Mouse (Mus musculus): ENCODE data around the gene Heatr3.

Heatr3 gene

DNA sequence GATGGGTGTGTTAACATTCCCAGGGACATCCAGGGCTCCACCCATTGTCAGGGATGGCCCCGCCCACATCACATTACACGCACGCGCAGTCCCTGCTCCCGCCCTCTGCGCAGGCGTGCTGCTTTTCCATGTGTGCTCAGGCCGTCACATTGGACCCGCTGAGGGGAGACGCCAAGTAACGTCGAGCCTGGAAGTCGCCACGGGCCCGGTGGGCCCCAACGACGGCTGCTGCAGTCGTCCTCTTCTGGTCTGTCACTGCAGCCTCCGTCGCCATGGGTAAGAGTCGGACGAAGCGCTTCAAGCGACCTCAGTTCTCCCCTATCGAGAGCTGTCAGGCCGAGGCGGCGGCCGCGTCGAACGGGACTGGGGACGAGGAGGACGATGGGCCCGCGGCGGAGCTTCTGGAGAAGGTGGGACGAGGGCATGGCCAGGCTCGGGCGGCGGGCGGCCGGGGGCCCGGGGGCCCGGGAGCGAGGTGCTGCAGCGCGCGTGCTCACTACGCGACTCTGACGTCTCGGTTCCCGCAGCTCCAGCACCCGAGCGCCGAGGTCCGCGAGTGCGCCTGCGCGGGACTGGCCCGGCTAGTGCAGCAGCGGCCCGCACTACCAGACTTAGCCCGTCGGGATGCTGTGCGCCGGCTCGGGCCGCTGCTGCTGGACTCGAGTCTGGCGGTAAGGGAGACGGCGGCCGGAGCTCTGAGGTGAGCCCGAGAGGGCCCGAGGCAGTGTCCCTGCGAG is at the start of gene Heatr3:
Heatr3 (plus strand) TSS at position 108 of the 737 bp plus-strand sequence.
- DNase-seq, result peak; percentile 95

- no peak for DNase-seq
These were observed 49.6 kb upstream of the Heatr3 start for GRCm38 (mm10) chr8:88088006-88088405.

GRCm38 (mm10) chr8:88091661-88092060 is 46.0 kb upstream of the Heatr3 start:
- DNase-seq, result no peak

- DNase-seq, result no peak
These were observed 44.3 kb upstream of the Heatr3 start for GRCm38 (mm10) chr8:88093367-88093766.

DNA sequence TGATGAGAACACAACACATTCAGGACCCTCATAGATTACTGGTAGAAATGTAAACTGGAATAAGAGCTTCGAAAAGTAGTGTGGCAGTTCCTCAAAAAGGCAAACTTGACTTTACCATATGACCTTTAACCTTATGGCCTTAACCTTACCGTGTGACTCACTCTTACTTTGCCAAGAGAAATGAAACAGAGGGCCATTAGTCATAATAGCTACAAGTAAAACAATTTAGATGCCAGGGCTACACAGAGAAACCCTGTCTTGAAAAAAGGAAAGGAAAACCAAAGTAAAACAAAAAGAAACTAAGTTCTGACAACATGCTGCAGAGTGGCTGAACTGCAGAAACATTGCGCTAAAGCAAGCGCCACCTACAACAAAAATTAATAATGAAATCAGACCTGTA is 38.8 kb upstream of the Heatr3 start:
- DNase-seq, result no peak

DNA sequence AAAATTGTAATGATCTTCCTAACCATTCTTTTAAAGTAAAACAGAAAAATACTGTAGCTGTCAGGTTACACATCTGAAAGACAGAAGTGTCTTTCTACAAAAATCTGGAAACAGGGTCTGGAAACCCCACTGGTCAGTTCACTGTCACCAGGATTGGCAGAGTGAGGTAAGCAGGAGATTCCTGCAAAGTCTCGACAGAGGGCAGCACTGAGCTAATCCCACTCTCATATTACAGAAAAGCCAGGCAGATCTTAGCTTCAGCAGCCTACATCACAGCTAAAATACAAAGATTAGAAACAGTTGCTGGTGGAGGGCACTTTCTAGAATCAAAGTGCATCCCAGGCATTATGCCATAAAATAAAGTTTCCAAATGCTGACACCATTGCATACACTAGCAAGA is 38.1 kb upstream of the Heatr3 start:
- DNase-seq, result peak; percentile 47

GRCm38 (mm10) chr8:88109241-88109640 is 28.4 kb upstream of the Heatr3 start:
- no peak for DNase-seq

GRCm38 (mm10) chr8:88118456-88119036 is 19.1 kb upstream of the Heatr3 start, which contains the start of gene Cnep1r1:
Cnep1r1 (plus strand) TSS chr8:88118769.
- DNase-seq, result peak; percentile 84

DNA sequence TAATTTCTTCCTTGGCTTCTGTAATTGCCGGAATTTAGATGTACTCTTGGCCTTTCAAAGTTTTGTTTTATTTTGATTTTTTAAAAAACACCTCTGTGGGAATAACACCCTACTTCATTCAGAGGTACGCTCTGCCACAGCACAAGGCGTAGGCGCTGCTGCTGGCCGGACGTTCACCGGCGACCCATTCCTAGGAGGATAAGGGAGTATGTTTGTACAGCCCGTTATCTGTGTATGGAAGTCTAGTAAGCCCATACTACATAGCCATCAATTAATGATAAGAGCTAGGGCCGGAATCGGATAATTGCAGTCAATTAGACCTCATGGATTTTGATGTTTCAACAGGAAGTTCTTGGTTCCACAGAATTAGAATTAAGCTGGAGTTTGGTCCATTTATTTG is 18.6 kb upstream of the Heatr3 start:
- no peak for DNase-seq

DNA sequence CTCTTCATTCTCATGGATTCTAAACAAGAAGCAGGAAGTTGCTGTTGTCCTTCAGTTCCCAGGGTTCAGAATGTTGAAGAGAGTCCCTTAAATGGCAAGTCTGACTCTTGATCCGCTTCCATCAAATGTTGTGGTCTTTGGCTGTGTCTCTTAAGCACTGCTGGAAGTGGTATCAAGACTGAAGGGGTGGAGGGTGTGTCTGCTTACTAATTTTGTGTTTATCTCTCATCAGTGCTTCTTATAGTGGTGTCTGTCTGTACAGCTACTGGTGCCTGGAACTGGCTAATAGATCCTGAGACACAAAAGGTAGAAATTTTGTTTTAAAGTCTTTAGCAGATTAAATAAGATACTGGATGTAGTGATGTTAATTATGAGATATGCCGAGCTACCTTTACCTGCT is 12.8 kb upstream of the Heatr3 start:
- no peak for DNase-seq

- DNase-seq, result no peak
These were observed 8.3 kb upstream of the Heatr3 start for GRCm38 (mm10) chr8:88129397-88129796.

- DNase-seq, result no peak
These were observed 6.8 kb upstream of the Heatr3 start for GRCm38 (mm10) chr8:88130754-88131317.

DNA sequence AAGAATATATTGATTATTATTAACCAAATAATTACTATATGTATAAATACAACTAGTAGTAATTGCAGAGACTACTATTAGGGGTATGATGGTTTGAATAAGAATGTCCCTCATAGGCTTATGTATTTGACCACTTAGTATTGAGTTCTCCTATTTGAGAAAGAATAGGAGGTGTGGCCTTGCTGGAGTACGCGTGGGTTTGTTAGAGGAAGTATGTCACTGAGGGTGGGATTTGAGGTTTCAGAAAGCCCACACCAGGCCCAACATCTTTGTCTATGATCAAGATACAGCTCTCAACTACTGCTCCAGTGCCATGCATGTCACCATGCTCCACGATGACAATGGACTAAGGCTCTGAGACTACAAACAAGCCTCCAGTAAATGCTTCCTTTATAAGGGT is 1.6 kb downstream of the Heatr3 start:
- DNase-seq, result no peak

DNA sequence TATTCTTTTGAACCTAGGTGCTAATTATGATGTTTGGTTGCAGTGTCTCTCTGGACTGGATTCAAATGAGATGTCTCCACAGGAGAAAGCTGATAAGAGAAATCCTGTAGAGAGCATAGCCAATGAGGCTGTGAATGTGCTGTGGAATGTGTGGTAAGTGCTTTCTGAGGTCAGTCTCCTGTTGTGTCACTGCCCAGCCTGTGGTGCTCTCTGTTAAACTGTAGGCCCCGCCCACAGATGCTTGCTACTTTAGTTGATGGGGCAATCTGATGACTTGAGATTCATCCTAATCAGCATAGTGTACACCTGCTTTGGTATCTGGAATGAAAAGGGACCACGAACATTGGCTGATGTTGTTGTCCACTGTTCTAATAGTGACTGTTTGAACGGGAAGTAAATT is 4.0 kb downstream of the Heatr3 start:
- DNase-seq, result no peak

DNA sequence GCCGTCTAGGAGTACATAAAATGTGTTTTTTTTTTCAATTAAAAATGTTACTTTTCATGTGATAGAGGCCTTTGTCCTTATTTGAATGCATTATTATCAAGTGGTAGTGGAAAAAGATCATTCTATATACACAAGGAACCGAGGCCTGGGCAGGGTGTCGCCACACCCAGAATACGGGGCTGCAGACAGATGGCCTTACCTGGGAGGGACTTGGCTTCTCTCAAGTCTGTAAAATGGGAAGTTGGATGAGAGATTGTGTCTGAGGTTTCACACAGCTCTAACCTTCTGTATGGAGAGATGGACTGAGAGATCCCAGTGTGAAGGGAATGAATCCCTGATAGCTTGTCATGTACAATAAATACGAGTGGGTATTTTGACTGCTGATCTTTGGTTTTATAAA is 6.4 kb downstream of the Heatr3 start:
- DNase-seq, result no peak

DNA sequence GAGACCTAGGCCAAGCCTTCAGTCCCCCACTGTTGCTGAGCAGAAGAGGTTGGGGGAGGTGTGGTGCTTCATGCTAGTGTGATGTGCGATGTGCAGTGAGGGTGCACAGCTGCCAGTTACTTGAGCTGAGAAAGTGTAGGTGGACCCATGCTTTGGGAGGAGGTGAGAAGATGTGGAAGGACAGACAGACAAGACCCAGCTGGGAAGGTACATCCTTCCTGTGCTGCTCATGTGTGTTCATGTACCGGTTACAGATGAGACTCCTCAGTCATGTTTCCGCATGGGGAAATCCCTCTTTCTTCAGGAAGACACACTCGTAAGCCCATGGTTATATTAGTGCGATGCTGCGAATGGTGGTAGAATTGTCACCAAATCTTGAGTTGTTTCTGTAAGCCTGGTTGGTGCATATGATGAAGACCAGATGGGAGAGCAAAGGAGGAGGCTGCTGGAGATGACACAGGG is 13.3 kb downstream of the Heatr3 start:
- no peak for DNase-seq

GRCm38 (mm10) chr8:88160237-88160995 is 22.8 kb downstream of the Heatr3 start:
- DNase-seq, result no peak

DNA sequence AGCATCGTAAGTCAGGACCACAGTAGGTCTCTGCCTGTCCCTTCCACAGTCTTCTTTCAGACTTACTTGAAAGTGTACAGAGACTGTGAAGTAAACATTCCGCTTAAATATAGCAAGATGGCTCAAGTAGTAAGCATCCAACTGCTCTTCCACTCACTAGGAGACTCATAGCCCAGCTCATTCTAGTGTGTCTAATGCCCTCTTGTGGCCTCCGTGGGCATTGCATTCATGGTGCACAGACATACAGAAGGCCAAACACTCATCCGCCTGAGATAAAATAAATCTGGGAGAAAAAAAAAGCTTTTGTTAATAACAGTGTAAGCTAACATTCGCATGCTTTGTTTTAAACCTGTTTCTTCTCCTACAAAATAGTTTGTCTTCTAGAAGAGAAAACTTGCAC is 23.8 kb downstream of the Heatr3 start:
- DNase-seq, result peak; percentile 77

GRCm38 (mm10) chr8:88175264-88175663 is 37.6 kb downstream of the Heatr3 start:
- no peak for DNase-seq

GRCm38 (mm10) chr8:88177291-88177690 is 39.6 kb downstream of the Heatr3 start:
- no peak for DNase-seq

GRCm38 (mm10) chr8:88183121-88183520 is 45.5 kb downstream of the Heatr3 start:
- DNase-seq, result no peak

- no peak for DNase-seq
These were observed 47.3 kb downstream of the Heatr3 start for GRCm38 (mm10) chr8:88184914-88185313.

DNA sequence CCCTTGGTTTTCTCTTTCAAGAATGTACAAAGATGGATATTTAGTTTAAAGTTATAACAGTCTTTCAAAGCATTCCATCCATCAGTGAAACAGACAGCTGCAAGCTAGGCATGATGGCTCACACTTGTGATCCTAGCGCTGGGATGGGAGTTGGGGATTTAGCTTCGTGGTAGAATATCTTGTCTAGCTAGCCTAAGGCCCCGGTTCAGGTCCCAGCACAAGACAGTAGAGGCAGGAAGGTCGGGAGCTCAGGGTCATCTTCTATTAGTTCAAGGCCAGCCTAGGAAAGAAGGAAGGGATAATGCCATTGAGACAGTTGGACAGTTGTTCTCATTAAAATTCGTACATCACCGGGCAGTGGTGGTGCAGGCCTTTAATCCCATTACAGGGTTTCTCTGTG is 48.1 kb downstream of the Heatr3 start:
- DNase-seq, result no peak

GRCm38 (mm10) chr8:88197328-88197727 is 59.7 kb downstream of the Heatr3 start:
- DNase-seq, result no peak

Data from right cerebral cortex, postnatal 4 days (tissue).